Mouse (Mus musculus): Measurements from ENCODE around the gene Zfp189. TPM values are rescaled to one million over a fixed set of nuclear protein-coding genes. Genes with fewer than 3 reads are reported as not detected.

Zfp189 gene
- 1 to 10 TPM; 6.9 to 7.1 TPM for total RNA-seq (2023)

GRCm38 (mm10) chr4:49520572-49521340, at the start of gene Zfp189, which contains the start of gene Mrpl50:
TSS of gene Zfp189 (plus strand) at chr4:49521176.
TSS of gene Mrpl50 (minus strand) at chr4:49521093.

DNA sequence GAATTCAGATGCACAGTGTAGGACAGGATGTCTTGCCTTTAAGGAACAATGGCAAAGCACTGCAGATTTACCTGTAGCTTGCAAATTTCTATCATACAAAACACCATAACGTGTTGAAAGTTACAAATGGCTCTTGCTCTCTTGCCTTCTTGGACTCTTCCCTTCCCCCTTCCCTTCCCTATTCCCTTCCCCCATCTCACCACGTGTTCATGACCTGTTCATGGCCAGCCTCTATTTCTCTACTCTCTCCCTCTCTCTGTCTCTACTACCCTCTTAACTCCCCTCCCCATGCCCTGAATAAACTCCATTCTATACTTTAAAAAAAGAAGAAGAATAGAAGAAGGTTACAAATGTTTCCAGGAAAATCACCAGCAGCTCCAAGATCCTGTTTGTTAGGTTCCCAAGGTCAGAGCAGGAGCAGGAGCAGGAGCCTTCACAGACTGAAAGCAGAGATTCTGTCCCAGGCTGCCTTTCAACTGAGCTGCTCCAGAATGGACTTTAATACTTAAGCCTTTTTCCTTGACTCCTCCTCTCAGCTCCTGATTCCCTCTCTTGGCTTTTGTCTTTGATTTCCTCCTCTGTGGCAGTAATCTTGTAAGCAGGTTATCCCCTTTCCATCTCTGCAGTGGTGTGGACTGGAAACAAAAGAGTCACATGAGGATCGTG, 47.4 kb upstream of the Zfp189 start, which contains the start of gene Acnat1:
Gene Acnat1, minus strand, starts transcription at position 478 of the 666 bp plus-strand sequence.

GRCm38 (mm10) chr4:49506386-49506785, 14.6 kb upstream of the Zfp189 start, which contains the start of gene Baat:
TSS of gene Baat (minus strand) at chr4:49506557.

GRCm38 (mm10) chr4:49549383-49549782, 28.4 kb downstream of the Zfp189 start, which contains the start of gene Aldob:
TSS of gene Aldob (minus strand) at chr4:49549546.

Other genes starting within 250 kb of the Zfp189 start
- gene Acnat2, start 113.0 kb upstream of the Zfp189 start, total RNA-seq (2023), result not detected
- not detected for gene Acnat1, start 47.3 kb upstream of the Zfp189 start, total RNA-seq (2023)
- not detected for gene Baat, start 14.6 kb upstream of the Zfp189 start, total RNA-seq (2023)
- 10 to 100 TPM; 12.3 to 14.1 TPM for gene Mrpl50, start 83 bp upstream of the Zfp189 start, total RNA-seq (2023)
- gene Aldob, start 28.4 kb downstream of the Zfp189 start, total RNA-seq (2023), result not detected
- gene Tmem246, start 76.7 kb downstream of the Zfp189 start, total RNA-seq (2023), result not detected
- gene Rnf20, start 110.8 kb downstream of the Zfp189 start, total RNA-seq (2023), result 100 to 1,000 TPM; 154 to 155 TPM
- gene Ppp3r2, start 160.8 kb downstream of the Zfp189 start, total RNA-seq (2023), result not detected